Mouse (Mus musculus): ENCODE measurements at regions not wholly inside any gene's neighbourhood (a gene's known extent, or its start where the extent isn't known, plus 50 kb on each side); places are given as distances from the start of the nearest gene placed in this dataset.
"Not testable (repeated sequence)": the region's sequence is repeated elsewhere in the genome, so short reads cannot be mapped to it uniquely, and the experiment has no call there.

- no peak overlapping the region for H3K27ac ChIP-seq (replicated peaks)
- H3K4me3 ChIP-seq = no peak overlapping the region
- no peaks in the 10 kb centered on the region for H3K9me3 ChIP-seq
- H3K36me3 ChIP-seq = no peaks in the 10 kb centered on the region
- H3K9ac ChIP-seq (replicated peaks) = no peak overlapping the region
- no peak for ATAC-seq (replicated peaks)
- no peaks in the 10 kb centered on the region for H3K4me1 ChIP-seq
- whole genome bisulfite sequencing = 94% methylated on average over 4 of the region's 4 CpGs
- no peaks in the 10 kb centered on the region for H3K27me3 ChIP-seq
- H3K4me2 ChIP-seq (replicated peaks) = no peak overlapping the region
Observed at GRCm38 (mm10) chr14:114485781-114486180, 606.2 kb upstream of the Gpc5 start.

- H3K36me3 ChIP-seq; H3K27me3 ChIP-seq; H3K27ac ChIP-seq (replicated peaks); H3K9ac ChIP-seq (replicated peaks); H3K4me3 ChIP-seq; H3K9me3 ChIP-seq; ATAC-seq (replicated peaks); H3K4me2 ChIP-seq (replicated peaks); H3K4me1 ChIP-seq: not testable (repeated sequence)
- WGBS = 95% methylated on average over 3 of the region's 3 CpGs
Observed at GRCm38 (mm10) chr14:114493371-114493770, 598.6 kb upstream of the Gpc5 start.

- Histone ChIP-seq H3K4me2 (replicated peaks) (no peak overlapping the region), H3K27ac (replicated peaks) (no peak overlapping the region), H3K4me3 (no peak overlapping the region), H3K4me1 (no peaks in the 10 kb centered on the region), H3K9ac (replicated peaks) (no peak overlapping the region), H3K27me3 (no peaks in the 10 kb centered on the region), H3K36me3 (no peaks in the 10 kb centered on the region), H3K9me3 (no peaks in the 10 kb centered on the region)
- ATAC-seq (replicated peaks) = no peak
Observed at GRCm38 (mm10) chr14:114504976-114505375, 587.0 kb upstream of the Gpc5 start.

- WGBS = 70% methylated on average over 4 of the region's 4 CpGs
- no peaks in the 10 kb centered on the region for H3K36me3 ChIP-seq
- H3K27ac ChIP-seq (replicated peaks) = peak overlapping the region; percentile 54
- peaks cover 14% of the 10 kb centered on the region; the same call in 1 of the 2 replicates for H3K4me1 ChIP-seq
- no peaks in the 10 kb centered on the region for H3K27me3 ChIP-seq
- no peaks in the 10 kb centered on the region for H3K9me3 ChIP-seq
- H3K4me3 ChIP-seq = no peak overlapping the region
- H3K9ac ChIP-seq (replicated peaks) = no peak overlapping the region
- H3K4me2 ChIP-seq (replicated peaks) = no peak overlapping the region
- peak; percentile 65 for ATAC-seq (replicated peaks)
Observed at GRCm38 (mm10) chr14:114547910-114548680, 543.9 kb upstream of the Gpc5 start.

GRCm38 (mm10) chr14:114549101-114549500 lies 542.9 kb upstream of the Gpc5 start:
- no peak for ATAC-seq (replicated peaks)
- 95% methylated on average over 1 of the region's 1 CpGs for WGBS
- no peaks in the 10 kb centered on the region for H3K27me3 ChIP-seq

GRCm38 (mm10) chr14:114566411-114567030 lies 525.5 kb upstream of the Gpc5 start:
- Histone ChIP-seq H3K27me3 (no peaks in the 10 kb centered on the region), H3K9ac (replicated peaks) (no peak overlapping the region), H3K4me2 (replicated peaks) (no peak overlapping the region), H3K27ac (replicated peaks) (no peak overlapping the region), H3K36me3 (no peaks in the 10 kb centered on the region), H3K4me1 (peaks cover 4% of the 10 kb centered on the region; the same call in 1 of the 2 replicates), H3K4me3 (no peak overlapping the region), H3K9me3 (no peaks in the 10 kb centered on the region)
- 51% methylated on average over 4 of the region's 4 CpGs for WGBS
- no peak for ATAC-seq (replicated peaks)

More at GRCm38 (mm10) chr14:114549101-114549500, 542.9 kb upstream of the Gpc5 start:
- Histone ChIP-seq H3K9ac (replicated peaks) (no peak overlapping the region), H3K4me2 (replicated peaks) (no peak overlapping the region), H3K9me3 (no peaks in the 10 kb centered on the region), H3K4me3 (no peak overlapping the region), H3K27ac (replicated peaks) (no peak overlapping the region), H3K4me1 (peaks cover 14% of the 10 kb centered on the region; the same call in 1 of the 2 replicates), H3K36me3 (no peaks in the 10 kb centered on the region)

GRCm38 (mm10) chr14:114567673-114568309 lies 524.2 kb upstream of the Gpc5 start:
- no peaks in the 10 kb centered on the region for H3K27me3 ChIP-seq
- peak; percentile 79 for ATAC-seq (replicated peaks)
- 18% methylated on average over 14 of the region's 14 CpGs for WGBS

GRCm38 (mm10) chr14:114587367-114588064 lies 504.5 kb upstream of the Gpc5 start:
- H3K9me3 ChIP-seq = no peaks in the 10 kb centered on the region
- H3K4me1 ChIP-seq = no peaks in the 10 kb centered on the region
- H3K36me3 ChIP-seq = no peaks in the 10 kb centered on the region
- no peak overlapping the region for H3K9ac ChIP-seq (replicated peaks)
- no peak overlapping the region for H3K27ac ChIP-seq (replicated peaks)
- no peaks in the 10 kb centered on the region for H3K27me3 ChIP-seq
- H3K4me3 ChIP-seq = no peak overlapping the region
- H3K4me2 ChIP-seq (replicated peaks) = no peak overlapping the region
- WGBS = 6% methylated on average over 4 of the region's 4 CpGs
- ATAC-seq (replicated peaks) = peak; percentile 96

More at GRCm38 (mm10) chr14:114567673-114568309, 524.2 kb upstream of the Gpc5 start:
- no peak overlapping the region for H3K27ac ChIP-seq (replicated peaks)
- H3K9ac ChIP-seq (replicated peaks) = 0 out of 2 replicates have a peak overlapping the region, but pooled peaks have one; percentile 7
- H3K36me3 ChIP-seq = no peaks in the 10 kb centered on the region
- H3K9me3 ChIP-seq = no peaks in the 10 kb centered on the region
- peak overlapping the region; percentile 8; the same call in 1 of the 2 replicates for H3K4me2 ChIP-seq (replicated peaks)
- no peak overlapping the region for H3K4me3 ChIP-seq
- peaks cover 4% of the 10 kb centered on the region; the same call in 1 of the 2 replicates for H3K4me1 ChIP-seq

GRCm38 (mm10) chr14:114609296-114609695 lies 482.7 kb upstream of the Gpc5 start:
- H3K9me3 ChIP-seq = no peaks in the 10 kb centered on the region
- no peaks in the 10 kb centered on the region for H3K4me1 ChIP-seq
- no peak overlapping the region for H3K4me3 ChIP-seq
- H3K9ac ChIP-seq (replicated peaks) = no peak overlapping the region
- H3K4me2 ChIP-seq (replicated peaks) = no peak overlapping the region
- no peak overlapping the region for H3K27ac ChIP-seq (replicated peaks)
- no peak for ATAC-seq (replicated peaks)
- no peaks in the 10 kb centered on the region for H3K36me3 ChIP-seq
- H3K27me3 ChIP-seq = no peaks in the 10 kb centered on the region
- 78% methylated on average over 4 of the region's 4 CpGs for WGBS

GRCm38 (mm10) chr14:114612400-114612799 lies 479.6 kb upstream of the Gpc5 start:
- no peaks in the 10 kb centered on the region for H3K27me3 ChIP-seq
- no peaks in the 10 kb centered on the region for H3K9me3 ChIP-seq
- H3K9ac ChIP-seq (replicated peaks) = no peak overlapping the region
- no peaks in the 10 kb centered on the region for H3K36me3 ChIP-seq
- WGBS = 60% methylated on average over 1 of the region's 1 CpGs
- no peak for ATAC-seq (replicated peaks)
- no peak overlapping the region for H3K4me3 ChIP-seq
- no peaks in the 10 kb centered on the region for H3K4me1 ChIP-seq
- H3K4me2 ChIP-seq (replicated peaks) = no peak overlapping the region
- no peak overlapping the region for H3K27ac ChIP-seq (replicated peaks)

GRCm38 (mm10) chr14:114656636-114657035 lies 435.4 kb upstream of the Gpc5 start:
- Histone ChIP-seq H3K9me3 (no peaks in the 10 kb centered on the region), H3K27ac (replicated peaks) (no peak overlapping the region), H3K4me1 (no peaks in the 10 kb centered on the region), H3K4me2 (replicated peaks) (no peak overlapping the region), H3K9ac (replicated peaks) (no peak overlapping the region), H3K27me3 (no peaks in the 10 kb centered on the region), H3K4me3 (no peak overlapping the region), H3K36me3 (no peaks in the 10 kb centered on the region)
- ATAC-seq (replicated peaks) = no peak
- WGBS = 57% methylated on average over 1 of the region's 1 CpGs

- no peak for ATAC-seq (replicated peaks)
- H3K4me2 ChIP-seq (replicated peaks) = no peak overlapping the region
- H3K36me3 ChIP-seq = no peaks in the 10 kb centered on the region
- H3K27ac ChIP-seq (replicated peaks) = no peak overlapping the region
- H3K9me3 ChIP-seq = no peaks in the 10 kb centered on the region
- no peaks in the 10 kb centered on the region for H3K4me1 ChIP-seq
- H3K4me3 ChIP-seq = no peak overlapping the region
- H3K27me3 ChIP-seq = no peaks in the 10 kb centered on the region
- no peak overlapping the region for H3K9ac ChIP-seq (replicated peaks)
- 82% methylated on average over 2 of the region's 2 CpGs for WGBS
Observed at GRCm38 (mm10) chr14:114662028-114662427, 430.0 kb upstream of the Gpc5 start.
